Mouse (Mus musculus): Measurements from ENCODE around the gene Inava.

The Inava gene

DNA sequence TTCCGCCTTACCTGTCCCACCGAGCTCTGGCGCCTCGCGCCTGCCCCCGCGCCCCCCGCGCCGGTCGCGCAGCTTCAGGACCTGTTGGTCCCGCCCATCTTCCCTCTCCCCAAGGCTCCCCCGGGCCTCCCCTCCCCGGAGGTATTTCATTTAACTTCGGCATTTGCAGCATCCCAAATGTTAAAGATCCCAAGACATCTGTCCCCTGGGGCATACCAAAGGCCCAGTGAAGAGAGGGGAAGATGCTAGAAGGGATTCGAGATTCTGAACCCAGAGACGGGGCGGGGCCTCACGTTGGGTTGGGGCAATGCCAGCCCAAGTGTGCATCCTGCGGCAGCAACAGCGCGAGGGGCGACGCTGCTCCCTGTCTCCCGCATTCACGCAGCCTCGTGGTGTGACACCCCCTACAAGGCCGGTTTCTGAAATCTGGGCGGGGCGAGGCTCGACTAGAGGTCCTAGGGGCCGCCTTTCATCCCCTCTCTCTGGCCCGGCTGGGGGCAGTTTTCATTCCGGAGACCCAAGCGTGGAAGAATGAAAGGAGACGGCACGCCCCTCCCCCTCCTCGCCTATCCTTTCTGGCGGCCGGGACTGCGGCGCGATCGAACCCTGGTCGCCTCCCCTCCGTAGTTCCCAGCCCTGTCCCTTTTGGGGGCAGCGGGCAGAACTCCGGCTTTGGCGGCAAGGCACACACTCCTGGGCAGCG lies at the start of gene Inava:
Gene Inava, minus strand, starts transcription at position 373 of the 703 bp plus-strand sequence.
- no peak for DNase-seq (ENCODE audit: low spot score)

- no peak for DNase-seq (ENCODE audit: low spot score)
These were observed 43.3 kb upstream of the Inava start for GRCm38 (mm10) chr1:136277366-136277765.

DNA sequence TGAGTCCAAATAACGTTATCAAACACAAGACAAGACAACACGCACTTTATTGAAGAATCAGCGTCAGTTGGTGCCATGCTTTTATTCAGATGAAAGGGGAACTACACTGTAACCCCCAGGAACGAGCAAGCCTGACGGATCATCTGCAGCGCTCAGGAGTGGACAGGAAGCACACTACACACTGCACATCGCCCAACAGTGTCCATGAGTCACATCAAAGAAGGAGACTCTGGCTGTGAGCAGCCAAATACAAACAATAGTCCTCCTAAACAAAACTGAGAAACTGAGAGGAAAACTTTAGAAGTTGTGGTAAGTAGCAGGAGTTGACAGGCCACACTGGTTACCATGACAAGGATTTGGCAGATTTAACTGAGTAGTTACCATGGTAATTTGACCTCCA lies 34.2 kb upstream of the Inava start:
- no peak for DNase-seq (ENCODE audit: low spot score)

DNA sequence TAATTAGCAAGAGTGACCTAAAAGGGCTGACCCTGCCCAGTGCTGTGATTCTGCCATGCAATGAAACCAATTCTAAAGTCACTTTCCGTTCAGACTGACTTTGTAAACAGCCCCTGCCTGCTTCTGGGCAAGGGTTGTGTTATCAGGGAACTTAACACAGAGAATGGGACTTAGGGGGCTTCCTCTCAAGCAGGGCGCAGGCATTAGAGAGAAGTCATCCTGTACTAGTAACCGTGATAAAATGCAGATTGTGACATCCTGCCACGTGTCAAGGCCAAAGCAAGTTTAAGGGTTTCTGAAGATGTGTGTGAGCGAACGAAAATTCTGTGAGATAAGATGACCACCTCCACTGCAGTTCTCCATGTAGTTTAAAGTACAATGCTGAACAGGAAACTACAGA lies 32.1 kb upstream of the Inava start:
- DNase-seq (ENCODE audit: low spot score) = no peak

DNA sequence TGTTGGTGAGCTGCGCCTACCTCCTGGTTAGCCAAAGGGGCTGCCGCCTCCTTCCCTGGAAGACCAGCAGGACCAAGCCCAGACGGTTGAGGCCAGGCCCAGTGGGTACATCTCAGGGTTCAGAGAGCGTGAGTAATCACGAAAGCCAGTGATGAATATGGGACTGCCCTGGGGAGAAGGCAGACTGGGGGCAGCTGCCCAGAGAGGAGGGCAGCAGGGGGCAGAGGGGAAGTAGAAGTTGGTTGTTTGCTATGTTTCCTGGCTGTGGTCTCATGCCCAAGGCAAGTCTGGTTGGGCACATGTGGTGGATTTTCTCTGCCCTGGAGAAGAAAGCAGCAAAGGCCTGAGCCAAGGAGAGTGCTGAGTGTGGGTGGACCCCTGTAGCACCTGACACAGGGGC lies 29.3 kb upstream of the Inava start:
- no peak for DNase-seq (ENCODE audit: low spot score)

- DNase-seq (ENCODE audit: low spot score) = no peak
These were observed 26.7 kb upstream of the Inava start, which contains the start of gene Gpr25 for GRCm38 (mm10) chr1:136260635-136261238. Gene Gpr25, minus strand, starts transcription at chr1:136260873.

- no peak for DNase-seq (ENCODE audit: low spot score)
These were observed 26.0 kb upstream of the Inava start for GRCm38 (mm10) chr1:136259893-136260634.

GRCm38 (mm10) chr1:136259543-136259892 lies 25.5 kb upstream of the Inava start:
- DNase-seq (ENCODE audit: low spot score) = no peak

DNA sequence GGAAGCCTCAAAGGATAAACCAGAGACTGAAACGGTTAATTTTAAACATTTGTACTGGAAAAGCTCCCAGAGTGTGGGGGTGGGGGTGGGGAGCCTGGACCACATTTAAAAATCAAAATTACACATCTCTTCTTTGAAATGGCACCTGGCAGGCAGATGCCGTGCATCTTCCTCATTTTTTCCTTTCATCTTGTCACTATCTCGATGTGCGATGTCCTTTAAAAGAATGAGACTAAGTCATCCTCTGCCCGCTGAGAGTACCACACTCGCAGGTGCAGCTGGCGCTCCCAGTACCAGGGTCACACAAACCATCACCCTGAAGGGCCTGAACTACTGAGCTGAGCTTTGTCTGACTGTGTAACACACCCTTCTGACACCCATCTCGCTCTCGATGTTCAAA lies 24.4 kb upstream of the Inava start:
- no peak for DNase-seq (ENCODE audit: low spot score)

DNA sequence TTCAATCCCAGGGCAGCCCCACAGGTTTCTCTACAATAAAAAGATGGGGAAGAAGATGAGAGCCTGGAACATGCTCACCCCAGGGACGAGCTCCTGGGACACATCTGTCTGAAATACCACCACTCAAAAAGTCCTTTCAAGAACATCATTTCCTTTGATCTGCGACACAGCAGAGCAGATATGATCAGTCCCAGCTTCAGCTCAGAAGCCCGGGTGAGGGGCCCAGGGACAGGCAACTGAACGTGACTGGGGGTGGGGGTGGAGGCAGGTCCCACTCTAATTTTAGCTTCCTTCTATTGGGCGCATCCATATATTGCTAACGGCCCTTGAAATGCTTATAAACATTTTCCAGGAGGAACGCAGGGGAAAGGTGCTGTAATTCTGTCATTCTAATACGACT lies 21.6 kb upstream of the Inava start:
- DNase-seq (ENCODE audit: low spot score) = no peak

GRCm38 (mm10) chr1:136255174-136255573 lies 21.1 kb upstream of the Inava start:
- no peak for DNase-seq (ENCODE audit: low spot score)

DNA sequence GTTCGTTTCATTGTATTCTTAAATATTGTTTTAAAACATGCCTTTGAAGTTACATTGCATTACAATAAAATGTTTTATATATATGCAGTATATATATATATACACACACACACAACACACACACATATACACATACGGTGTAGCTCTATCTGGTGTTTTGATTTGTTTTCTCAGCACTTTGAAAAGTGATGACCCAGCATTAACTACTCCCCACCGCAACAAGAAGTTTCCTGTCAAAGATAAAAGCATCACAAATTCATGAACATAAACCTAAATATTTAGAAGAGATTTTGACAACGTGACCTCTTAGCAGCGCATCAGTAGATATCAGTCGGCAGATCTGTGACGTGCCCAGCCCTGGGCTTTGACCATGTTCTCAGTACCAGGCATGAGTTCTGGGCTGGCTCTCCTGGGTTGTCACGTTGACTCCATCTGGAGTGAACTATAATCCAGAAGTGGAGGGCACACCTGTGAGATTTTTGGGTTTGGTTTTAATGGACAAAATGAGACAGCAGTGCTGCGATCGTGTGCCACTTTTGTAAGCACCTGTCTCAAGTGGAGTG lies 20.5 kb upstream of the Inava start:
- no peak for DNase-seq (ENCODE audit: low spot score)

DNA sequence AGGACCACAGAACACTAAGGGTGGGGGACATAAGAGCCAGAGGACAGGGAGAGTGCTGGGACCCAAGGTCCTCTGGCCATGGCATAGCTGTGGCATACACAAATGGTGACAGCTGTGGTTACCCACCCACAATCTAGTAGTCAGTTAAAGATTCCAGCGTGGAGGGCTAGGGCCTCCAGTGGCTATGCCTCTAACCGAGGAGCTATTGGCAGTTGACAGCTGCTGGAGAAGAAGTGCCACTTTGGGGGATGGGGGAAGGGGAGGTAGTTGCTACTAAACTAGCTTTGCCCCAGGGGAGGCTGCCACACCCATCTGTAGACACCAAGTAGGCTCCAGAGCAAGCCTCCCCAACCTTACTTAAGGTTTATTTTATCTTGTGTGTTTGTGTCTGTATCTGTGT lies 19.4 kb upstream of the Inava start:
- no peak for DNase-seq (ENCODE audit: low spot score)

DNA sequence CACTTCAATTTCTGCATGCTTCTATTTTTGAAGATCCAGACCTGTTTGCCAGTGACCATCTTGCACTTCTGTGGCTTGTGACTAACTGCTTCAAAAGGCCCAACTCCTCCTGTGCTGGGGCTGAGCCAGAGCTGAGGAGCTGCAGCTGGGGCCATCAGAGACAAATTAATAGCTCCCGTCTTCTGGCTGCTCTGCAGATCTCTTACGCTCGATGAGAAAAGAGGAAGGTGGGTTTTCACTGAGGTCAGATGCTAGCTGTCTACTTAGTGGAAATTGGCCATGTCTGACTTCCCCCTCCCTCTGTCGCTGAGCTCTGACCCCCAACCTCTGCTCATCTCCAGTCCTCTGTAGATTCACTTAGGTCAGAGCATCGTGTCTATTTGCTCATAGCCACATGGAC lies 15.6 kb upstream of the Inava start:
- DNase-seq (ENCODE audit: low spot score) = no peak

DNA sequence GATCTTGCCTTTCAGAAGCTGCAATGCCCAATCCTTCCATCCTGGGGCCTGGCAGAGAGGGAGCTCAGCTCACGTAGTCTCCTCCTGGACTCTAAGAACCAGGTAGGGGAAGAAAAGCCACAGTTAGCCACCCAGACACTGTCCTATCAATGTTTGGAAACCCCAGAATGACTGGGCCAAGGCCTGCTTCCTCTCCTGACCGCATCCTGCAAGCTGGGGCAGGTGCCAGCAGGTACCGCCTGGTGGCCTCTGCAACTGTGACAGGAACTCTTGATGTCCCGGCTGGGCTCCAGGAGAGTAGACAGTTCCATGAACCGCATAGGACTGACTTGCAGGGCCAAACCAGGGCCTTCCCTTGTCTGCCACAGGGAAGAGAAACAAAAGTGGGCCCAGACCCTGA lies 13.3 kb upstream of the Inava start:
- DNase-seq (ENCODE audit: low spot score) = no peak

DNA sequence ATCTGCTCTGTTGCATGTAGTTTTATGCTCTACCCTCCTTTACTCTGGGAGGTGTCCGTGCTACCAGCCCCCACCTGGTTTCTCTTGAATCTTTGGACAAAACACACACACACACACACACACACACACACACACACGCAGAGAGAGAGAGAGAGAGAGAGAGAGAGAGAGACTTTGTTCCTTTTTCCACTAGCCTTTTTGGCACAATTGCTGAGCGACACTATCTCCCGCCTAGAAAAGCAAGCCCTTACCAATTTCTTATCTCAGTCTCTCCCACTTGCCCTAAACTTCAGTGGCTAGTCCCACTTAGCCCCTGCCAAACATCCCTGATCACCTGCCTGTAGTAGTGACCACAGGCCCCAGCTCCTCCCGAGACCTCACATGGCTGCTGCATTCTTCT lies 10.4 kb upstream of the Inava start:
- DNase-seq (ENCODE audit: low spot score) = no peak

- no peak for DNase-seq (ENCODE audit: low spot score)
These were observed 7.7 kb upstream of the Inava start for GRCm38 (mm10) chr1:136241801-136242200.

DNA sequence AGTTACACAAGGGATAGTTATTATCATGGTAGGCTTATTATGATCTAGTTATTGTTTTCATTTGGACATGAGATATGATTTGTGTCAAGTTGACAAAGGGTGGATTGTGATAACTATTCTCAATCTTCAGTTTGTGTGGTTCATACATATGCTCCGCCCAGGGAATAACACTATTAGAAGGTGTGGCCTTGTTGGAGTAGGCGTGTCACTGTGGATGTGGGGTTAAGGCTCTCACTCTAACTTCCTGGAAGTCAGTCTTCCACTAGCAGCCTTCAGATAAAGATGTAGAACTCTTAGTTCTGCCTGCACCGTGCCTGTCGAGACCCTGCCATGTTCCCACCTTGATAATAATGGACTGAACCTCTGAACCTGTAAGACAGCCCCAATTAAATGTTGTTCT lies 4.4 kb upstream of the Inava start:
- DNase-seq (ENCODE audit: low spot score) = no peak

- no peak for DNase-seq (ENCODE audit: low spot score)
These were observed 580 bp upstream of the Inava start for GRCm38 (mm10) chr1:136234595-136235092.

GRCm38 (mm10) chr1:136232986-136233790 lies 876 bp downstream of the Inava start:
- DNase-seq (ENCODE audit: low spot score) = no peak

- DNase-seq (ENCODE audit: low spot score) = no peak
These were observed 1.7 kb downstream of the Inava start for GRCm38 (mm10) chr1:136232285-136232926.

Data from adipocyte (in vitro differentiated cells).